Mouse (Mus musculus) olfactory bulb, adult 2 months (tissue): Measurements from ENCODE around the gene St3gal3. TPM values are rescaled to one million over a fixed set of nuclear protein-coding genes. Genes with fewer than 3 reads are reported as not detected.
A peak's percentile ranks its signal among the peaks of the same experiment; 100 is the strongest.

Experiments
- H3K27ac ChIP-seq: fragments of 200-500 bp; 2 replicates; pipeline ENCODE4 v1.5.1; 2012; ENCODE audit warnings: low read depth, low read length; ENCODE audit not compliant: insufficient read depth
- H3K4me1 ChIP-seq: fragments of 200-500 bp; 2 replicates; pipeline ENCODE4 v1.6.1; 2012; ENCODE audit warnings: low read length; ENCODE audit not compliant: control insufficient read depth, insufficient read depth
- H3K4me3 ChIP-seq: fragments of 200-500 bp; 2 replicates; pipeline ENCODE4 v1.5.1; 2012; ENCODE audit warnings: mild to moderate bottlenecking, low read depth, low read length, moderate library complexity; ENCODE audit not compliant: insufficient read depth
- CTCF ChIP-seq: fragments of 200-500 bp; IDR thresholded peaks from 2 replicates; pipeline ENCODE4 v1.5.1; 2012; ENCODE audit warnings: low read depth, mild to moderate bottlenecking, low read length, moderate library complexity; ENCODE audit not compliant: insufficient read depth
- POLR2A ChIP-seq: fragments of 200-500 bp; IDR thresholded peaks from 2 replicates; pipeline ENCODE4 v1.6.1; 2012; ENCODE audit warnings: mild to moderate bottlenecking, low read depth, low read length, moderate library complexity; ENCODE audit not compliant: insufficient read depth
- WGBS: fragments of 180-500 bp; shearing (Covaris S2); methylation state at CpG from one replicate; pipeline ENCODE4 v1.1.7; 2018; 5-methylcytosine and 5-hydroxymethylcytosine counted together
- polyA plus RNA-seq: library from polyadenylated mRNA; stranded (reverse); fragments of >200 nt; gene quantifications from 2 replicates; pipeline ENCODE4 v1.2.4, GENCODE M21; 2012; ENCODE audit warnings: low replicate concordance; ENCODE audit not compliant: missing spikeins, insufficient read depth, insufficient read length

St3gal3 gene
- polyA plus RNA-seq, 1 experiment, result not detected

- TF ChIP-seq POLR2A, result no peak
- no peak for TF ChIP-seq CTCF
- Histone ChIP-seq H3K4me3 (no peak overlapping the region), H3K27ac (no peak overlapping the region), H3K4me1 (peaks cover 52% of the 10 kb centered on the region)
- WGBS, result 95% methylated on average over 11 of the region's 11 CpGs
Observed at GRCm38 (mm10) chr4:118015126-118015525, 119.6 kb downstream of the St3gal3 start.

GRCm38 (mm10) chr4:118010661-118011173 is 124.0 kb downstream of the St3gal3 start:
- H3K4me3 ChIP-seq, result no peak overlapping the region
- H3K4me1 ChIP-seq, result peaks cover 19% of the 10 kb centered on the region
- TF ChIP-seq CTCF, result no peak
- no peak for TF ChIP-seq POLR2A
- H3K27ac ChIP-seq, result no peak overlapping the region
- WGBS, result 91% methylated on average over 9 of the region's 9 CpGs

- Histone ChIP-seq H3K4me3 (no peak overlapping the region), H3K27ac (peak overlapping the region; percentile 50), H3K4me1 (peaks cover 4% of the 10 kb centered on the region)
- no peak for TF ChIP-seq POLR2A
- no peak for TF ChIP-seq CTCF
- 49% methylated on average over 6 of the region's 6 CpGs for WGBS
Observed at GRCm38 (mm10) chr4:118008433-118009033, 126.2 kb downstream of the St3gal3 start.

GRCm38 (mm10) chr4:118001355-118001754 is 133.4 kb downstream of the St3gal3 start:
- Histone ChIP-seq H3K27ac (no peak overlapping the region), H3K4me1 (peaks cover 33% of the 10 kb centered on the region), H3K4me3 (no peak overlapping the region)
- TF ChIP-seq CTCF, result no peak
- no peak for TF ChIP-seq POLR2A
- WGBS, result 89% methylated on average over 10 of the region's 10 CpGs

- Histone ChIP-seq H3K27ac (no peak overlapping the region), H3K4me3 (no peak overlapping the region), H3K4me1 (peaks cover 37% of the 10 kb centered on the region)
- TF ChIP-seq POLR2A (no peak), CTCF (no peak)
- 76% methylated on average over 10 of the region's 10 CpGs for WGBS
Observed at GRCm38 (mm10) chr4:118000605-118001208, 134.0 kb downstream of the St3gal3 start.

GRCm38 (mm10) chr4:117999951-118000350 is 134.8 kb downstream of the St3gal3 start:
- H3K27ac ChIP-seq, result no peak overlapping the region
- no peak for TF ChIP-seq CTCF
- no peak for TF ChIP-seq POLR2A
- peaks cover 39% of the 10 kb centered on the region for H3K4me1 ChIP-seq
- H3K4me3 ChIP-seq, result no peak overlapping the region
- 88% methylated on average over 7 of the region's 7 CpGs for WGBS

GRCm38 (mm10) chr4:117997381-117998269 is 137.1 kb downstream of the St3gal3 start:
- no peak for TF ChIP-seq POLR2A
- TF ChIP-seq CTCF, result no peak
- Histone ChIP-seq H3K4me3 (no peak overlapping the region), H3K27ac (peak overlapping the region; percentile 75), H3K4me1 (peaks cover 45% of the 10 kb centered on the region)
- 28% methylated on average over 20 of the region's 20 CpGs for WGBS

- Histone ChIP-seq H3K4me1 (peaks cover 50% of the 10 kb centered on the region), H3K27ac (no peak overlapping the region; the same call in 1 of the 2 replicates), H3K4me3 (no peak overlapping the region)
- 95% methylated on average over 5 of the region's 5 CpGs for WGBS
- TF ChIP-seq CTCF (no peak), POLR2A (no peak)
Observed at GRCm38 (mm10) chr4:117996701-117997100, 138.0 kb downstream of the St3gal3 start.

GRCm38 (mm10) chr4:117995461-117995860 is 139.3 kb downstream of the St3gal3 start:
- peaks cover 48% of the 10 kb centered on the region for H3K4me1 ChIP-seq
- 100% methylated on average over 1 of the region's 1 CpGs for WGBS
- TF ChIP-seq POLR2A (no peak), CTCF (no peak)
- no peak overlapping the region for H3K4me3 ChIP-seq
- H3K27ac ChIP-seq, result no peak overlapping the region

GRCm38 (mm10) chr4:117993421-117993820 is 141.3 kb downstream of the St3gal3 start:
- no peak overlapping the region for H3K4me3 ChIP-seq
- TF ChIP-seq POLR2A (no peak), CTCF (no peak)
- peaks cover 42% of the 10 kb centered on the region for H3K4me1 ChIP-seq
- 84% methylated on average over 2 of the region's 2 CpGs for WGBS
- no peak overlapping the region for H3K27ac ChIP-seq
